Mouse (Mus musculus) embryonic facial prominence, embryonic 10.5 days (tissue): ENCODE results near the gene Kbtbd13. TPM values are rescaled to one million over a fixed set of nuclear protein-coding genes. Genes with fewer than 3 reads are reported as not detected.
"Not testable (repeated sequence)": the region's sequence is repeated elsewhere in the genome, so short reads cannot be mapped to it uniquely, and the experiment has no call there.

Experiments used
- DNase-seq: peaks from one replicate; pipeline ENCODE4 v3.0.0-alpha.2; 2017; ENCODE audit warnings: low spot score
- H3K27ac ChIP-seq: fragments of 300-500 bp; sonication (generic); replicated peaks from 2 replicates; pipeline ENCODE4 v1.5.1; 2016; ENCODE audit warnings: mild to moderate bottlenecking
- H3K27me3 ChIP-seq: fragments of 300-500 bp; sonication (generic); replicated peaks from 2 replicates; pipeline ENCODE4 v1.6.1; 2016; ENCODE audit warnings: low read depth, mild to moderate bottlenecking; ENCODE audit not compliant: poor library complexity, severe bottlenecking
- H3K36me3 ChIP-seq: fragments of 300-500 bp; sonication (generic); replicated peaks from 2 replicates; pipeline ENCODE4 v1.6.1; 2016; ENCODE audit warnings: mild to moderate bottlenecking, moderate library complexity
- H3K4me1 ChIP-seq: fragments of 300-500 bp; sonication (generic); 2 replicates; pipeline ENCODE4 v1.6.1; 2016
- H3K4me3 ChIP-seq: fragments of 300-500 bp; sonication (generic); 2 replicates; pipeline ENCODE4 v1.5.1; 2016; ENCODE audit warnings: mild to moderate bottlenecking, moderate library complexity
- H3K9me3 ChIP-seq: fragments of 300-500 bp; sonication (generic); 2 replicates; pipeline ENCODE4 v1.6.1; 2016; ENCODE audit warnings: mild to moderate bottlenecking
- WGBS: fragments of 180-500 bp; shearing (Covaris S2); methylation state at CpG from one replicate; pipeline ENCODE4 v1.1.7; 2016; 5-methylcytosine and 5-hydroxymethylcytosine counted together
- polyA plus RNA-seq: library from polyadenylated mRNA; unstranded; fragments of >200 nt; fragmentation: Nextera tagmentation; extraction: Ambion mirVana; gene quantifications from 2 replicates; pipeline ENCODE4 v1.2.1, GENCODE M21; 2016

Gene Kbtbd13
- polyA plus RNA-seq, 1 experiment from 2014 or later: 1.0 TPM

DNA sequence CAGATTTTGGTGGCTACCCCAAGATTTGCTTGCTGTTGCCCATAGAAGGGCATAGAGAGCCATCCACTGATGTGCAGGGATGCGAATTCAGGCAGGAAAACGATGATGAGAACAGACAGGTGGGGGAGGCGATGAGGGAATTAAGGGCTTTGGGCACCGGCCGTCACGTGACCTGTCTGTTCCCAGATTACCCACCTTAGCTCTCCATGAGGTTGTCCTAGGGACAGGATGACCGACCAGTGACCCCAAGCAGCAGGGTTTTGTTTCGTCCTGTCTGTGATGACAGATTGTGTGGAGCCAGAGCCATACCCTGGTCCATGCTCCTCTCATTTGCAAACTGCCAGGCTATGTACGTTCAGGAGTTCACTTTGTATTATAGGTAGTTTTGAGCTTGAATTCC is 27.8 kb downstream of the Kbtbd13 start:
- Histone ChIP-seq H3K9me3 (no peaks in the 10 kb centered on the region), H3K4me1 (0 out of 2 replicates have a peak, but pooled peaks cover 5% of the 10 kb centered on the region), H3K4me3 (no peak overlapping the region), H3K27me3 (no peaks in the 10 kb centered on the region), H3K27ac (no peak overlapping the region), H3K36me3 (peaks cover 64% of the 10 kb centered on the region)
- WGBS: 66% methylated on average over 9 of the region's 9 CpGs
- DNase-seq: peak; percentile 24

DNA sequence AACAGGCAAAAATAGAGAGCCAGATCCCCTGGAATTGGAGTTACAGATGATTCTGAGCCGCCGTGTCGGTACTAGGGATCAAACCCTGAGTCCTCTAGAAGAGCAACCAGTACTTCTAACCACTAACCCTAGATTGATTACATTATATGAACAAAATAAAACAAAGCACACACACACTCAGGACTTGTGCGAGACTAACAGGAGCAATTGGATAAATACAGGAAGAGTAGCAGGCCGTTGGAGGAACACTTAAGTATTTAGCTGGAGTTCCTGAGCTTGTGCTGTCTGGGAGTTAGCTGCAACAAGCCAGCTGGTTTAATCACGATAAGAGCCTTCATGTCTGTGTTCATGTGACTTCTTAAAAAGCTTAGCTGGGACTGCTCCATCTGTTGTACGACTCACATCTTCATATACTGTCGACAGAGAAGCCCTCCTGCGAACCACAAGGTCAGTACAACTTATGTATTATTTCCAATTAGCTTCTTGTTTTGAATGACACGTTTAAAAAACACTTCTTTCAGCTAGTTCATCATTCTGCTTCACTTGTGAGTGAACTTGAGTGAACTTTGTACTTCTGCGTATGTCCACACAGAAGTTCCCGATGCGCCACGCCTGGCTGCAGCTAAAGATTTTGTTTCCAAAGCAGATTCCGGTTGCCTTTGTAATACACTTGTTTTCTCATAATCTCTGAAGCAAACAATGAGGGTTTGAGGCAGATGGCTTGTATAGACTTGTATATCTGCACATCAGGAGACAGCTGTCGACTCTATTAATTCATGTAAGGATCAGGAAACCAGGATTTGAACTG is 30.6 kb downstream of the Kbtbd13 start, which contains the start of gene Ubap1l:
TSS of gene Ubap1l (plus strand) at position 401 of the 808 bp plus-strand sequence.
- 0 out of 2 replicates have a peak, but pooled peaks cover 5% of the 10 kb centered on the region for H3K4me1 ChIP-seq
- H3K27me3 ChIP-seq: no peaks in the 10 kb centered on the region
- no peak within 1 kb of the TSS for H3K4me3 ChIP-seq
- H3K9me3 ChIP-seq: no peaks in the 10 kb centered on the region
- peaks cover 86% of the 10 kb centered on the region for H3K36me3 ChIP-seq
- no peak for DNase-seq
- H3K27ac ChIP-seq: no peak within 1 kb of the TSS
- WGBS: 92% methylated on average over 16 of the region's 16 CpGs

DNA sequence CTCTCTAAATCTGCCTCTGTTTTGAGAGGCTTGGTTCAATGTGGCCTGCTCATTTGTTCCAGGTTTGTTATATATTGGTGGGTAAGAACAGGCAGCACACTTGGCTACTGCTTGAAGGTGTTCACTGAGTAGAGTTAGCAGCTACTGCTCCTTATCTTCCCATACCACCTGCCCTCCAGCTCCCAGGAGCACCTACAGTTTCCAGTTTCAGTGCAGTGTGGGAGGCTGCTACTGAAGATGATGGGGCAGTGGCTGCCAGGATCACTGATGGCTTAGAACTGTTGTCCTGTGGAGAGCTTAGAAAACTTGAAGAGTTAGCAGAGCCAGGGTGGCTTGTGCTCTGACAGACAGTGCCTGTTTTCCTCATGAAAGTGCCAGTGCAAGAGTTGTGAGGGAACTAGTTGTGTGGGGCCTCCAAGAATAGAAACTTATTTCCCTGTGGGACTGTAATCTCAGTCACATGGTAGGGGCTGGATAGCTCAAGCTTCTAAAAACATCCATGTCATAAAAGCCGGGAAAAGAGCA is 32.4 kb downstream of the Kbtbd13 start:
- Histone ChIP-seq H3K27me3 (no peaks in the 10 kb centered on the region), H3K4me3 (no peak overlapping the region), H3K27ac (no peak overlapping the region), H3K4me1 (0 out of 2 replicates have a peak, but pooled peaks cover 5% of the 10 kb centered on the region), H3K9me3 (no peaks in the 10 kb centered on the region), H3K36me3 (peaks cover 92% of the 10 kb centered on the region)
- WGBS: 84% methylated on average over 1 of the region's 1 CpGs
- no peak for DNase-seq

GRCm38 (mm10) chr9:65356971-65357370 is 34.5 kb downstream of the Kbtbd13 start:
- Histone ChIP-seq H3K4me1 (no peaks in the 10 kb centered on the region), H3K9me3 (no peaks in the 10 kb centered on the region), H3K36me3 (peaks cover 82% of the 10 kb centered on the region), H3K4me3 (no peak overlapping the region), H3K27ac (no peak overlapping the region), H3K27me3 (no peaks in the 10 kb centered on the region)
- DNase-seq: no peak
- 89% methylated on average over 2 of the region's 2 CpGs for WGBS

DNA sequence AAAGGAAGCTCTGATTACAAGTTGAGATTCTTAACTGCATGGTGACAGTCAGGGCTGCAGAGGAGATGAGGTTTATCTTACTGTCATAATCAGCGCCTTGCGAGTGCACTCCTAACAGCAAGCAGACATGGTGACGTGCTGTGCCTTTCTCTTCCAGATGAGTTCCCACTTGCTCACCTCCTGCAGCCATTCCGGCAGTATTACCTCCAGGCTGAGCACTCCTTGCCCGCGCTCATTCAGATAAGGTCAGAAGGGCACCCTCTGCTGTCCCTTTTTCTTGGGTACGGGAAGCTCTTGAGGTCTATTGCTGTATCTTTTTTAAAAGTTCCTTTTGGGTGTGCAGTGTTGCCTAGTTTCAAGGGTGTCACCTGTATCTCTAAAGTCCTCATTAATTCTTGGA is 34.9 kb downstream of the Kbtbd13 start:
- Histone ChIP-seq H3K4me3 (no peak overlapping the region), H3K27me3 (no peaks in the 10 kb centered on the region), H3K36me3 (peaks cover 78% of the 10 kb centered on the region), H3K9me3 (no peaks in the 10 kb centered on the region), H3K4me1 (no peaks in the 10 kb centered on the region), H3K27ac (no peak overlapping the region)
- WGBS: 83% methylated on average over 7 of the region's 7 CpGs
- no peak for DNase-seq

DNA sequence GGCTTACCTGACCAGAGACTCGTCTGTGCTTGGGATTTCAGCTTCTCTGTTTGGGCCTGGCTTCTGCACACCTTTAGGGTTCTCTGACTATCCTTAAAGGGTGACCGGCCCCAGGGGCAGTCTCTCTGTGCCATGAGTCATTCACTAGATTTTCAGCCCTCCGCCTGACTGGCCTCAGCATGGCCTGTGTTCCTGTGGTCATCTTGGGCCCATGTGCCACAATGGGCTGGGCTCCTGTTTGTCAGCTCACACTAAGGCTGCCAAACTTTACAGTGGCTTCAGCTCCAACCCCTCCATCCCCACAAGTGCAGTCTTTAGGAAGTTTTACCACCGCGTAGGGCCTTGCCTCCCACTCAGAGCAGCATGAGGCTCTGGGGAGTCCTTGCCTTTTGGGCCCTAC is 38.2 kb downstream of the Kbtbd13 start:
- 88% methylated on average over 5 of the region's 5 CpGs for WGBS
- Histone ChIP-seq H3K27me3 (no peaks in the 10 kb centered on the region), H3K27ac (no peak overlapping the region), H3K36me3 (peaks cover 44% of the 10 kb centered on the region), H3K4me3 (no peak overlapping the region), H3K9me3 (no peaks in the 10 kb centered on the region), H3K4me1 (0 out of 2 replicates have a peak, but pooled peaks cover 6% of the 10 kb centered on the region)
- DNase-seq: no peak

DNA sequence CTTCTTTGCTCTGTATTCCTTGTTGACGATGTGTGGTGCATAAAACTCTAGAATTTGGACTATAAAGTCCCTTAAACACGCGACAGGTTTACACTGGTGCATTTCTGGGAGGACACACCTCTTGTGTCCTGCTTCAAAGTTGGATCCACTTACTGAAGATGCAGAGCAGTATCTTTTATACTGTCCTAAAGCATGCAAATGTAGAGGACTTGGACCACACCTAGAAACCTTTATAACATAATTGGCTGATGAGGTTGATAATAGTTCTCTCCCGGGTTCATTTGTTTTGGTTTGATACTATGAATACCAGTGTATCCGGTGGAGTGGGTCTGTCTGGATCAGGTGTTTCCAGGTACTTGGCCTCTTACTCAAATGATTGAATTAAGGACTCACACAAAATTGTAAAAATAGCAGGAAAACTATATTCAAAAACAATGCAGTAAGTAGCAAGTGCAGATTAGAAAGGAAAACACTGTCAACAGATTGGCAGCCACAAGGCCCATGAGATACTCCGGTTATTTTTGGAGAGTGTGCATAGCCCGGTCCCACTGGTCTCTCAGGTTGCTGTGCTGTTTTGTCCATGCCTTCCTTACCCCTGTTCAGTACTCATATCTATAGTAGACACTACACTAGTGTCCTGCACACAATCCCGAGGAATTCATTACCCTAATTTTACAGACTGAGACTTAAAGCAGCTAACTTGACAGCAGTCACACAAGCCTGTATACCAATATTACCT is 44.2 kb downstream of the Kbtbd13 start:
- Histone ChIP-seq H3K4me1 (peaks cover 21% of the 10 kb centered on the region), H3K4me3 (peak overlapping the region; percentile 100), H3K27ac (peak overlapping the region; percentile 93), H3K9me3 (0 out of 2 replicates have a peak, but pooled peaks cover 4% of the 10 kb centered on the region), H3K36me3 (no peaks in the 10 kb centered on the region), H3K27me3 (no peaks in the 10 kb centered on the region)
- 51% methylated on average over 8 of the region's 8 CpGs for WGBS
- DNase-seq: no peak

DNA sequence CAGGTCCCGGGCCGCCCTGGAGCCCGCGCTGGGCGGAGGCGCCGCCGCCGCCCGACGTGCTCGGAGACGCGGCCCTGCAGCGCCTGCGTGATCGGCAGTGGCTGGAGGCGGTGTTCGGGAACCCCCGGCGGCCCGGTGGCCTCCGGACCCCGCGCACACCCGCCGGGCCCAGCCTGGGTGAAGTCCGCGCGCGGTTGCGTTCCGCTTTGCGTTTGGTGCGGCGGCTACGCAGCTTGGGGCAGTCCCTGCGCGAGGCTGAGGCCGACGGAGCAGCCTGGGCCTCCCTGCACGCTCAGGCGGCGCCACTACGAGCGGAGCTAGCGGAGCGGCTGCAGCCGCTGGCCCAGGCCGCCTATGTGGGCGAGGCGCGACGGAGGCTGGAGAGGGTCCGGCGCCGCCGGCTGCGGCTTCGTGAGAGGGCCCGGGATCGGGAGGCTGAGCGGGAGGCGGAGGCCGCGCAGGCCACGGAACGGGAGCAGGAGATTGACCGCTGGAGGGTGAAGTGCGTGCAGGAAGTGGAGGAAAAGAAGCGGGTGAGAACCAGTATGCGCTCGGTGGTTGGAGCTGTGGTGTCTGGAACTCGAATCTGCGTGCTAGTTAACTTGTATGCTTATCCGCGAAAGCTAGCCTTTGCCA is 44.9 kb downstream of the Kbtbd13 start:
- DNase-seq: peak; percentile 69
- Histone ChIP-seq H3K4me3 (peak overlapping the region; percentile 100), H3K36me3 (no peaks in the 10 kb centered on the region), H3K9me3 (0 out of 2 replicates have a peak, but pooled peaks cover 4% of the 10 kb centered on the region), H3K27me3 (no peaks in the 10 kb centered on the region), H3K4me1 (peaks cover 21% of the 10 kb centered on the region), H3K27ac (peak overlapping the region; percentile 93)
- WGBS: under 1% methylated on average over 77 of the region's 77 CpGs

DNA sequence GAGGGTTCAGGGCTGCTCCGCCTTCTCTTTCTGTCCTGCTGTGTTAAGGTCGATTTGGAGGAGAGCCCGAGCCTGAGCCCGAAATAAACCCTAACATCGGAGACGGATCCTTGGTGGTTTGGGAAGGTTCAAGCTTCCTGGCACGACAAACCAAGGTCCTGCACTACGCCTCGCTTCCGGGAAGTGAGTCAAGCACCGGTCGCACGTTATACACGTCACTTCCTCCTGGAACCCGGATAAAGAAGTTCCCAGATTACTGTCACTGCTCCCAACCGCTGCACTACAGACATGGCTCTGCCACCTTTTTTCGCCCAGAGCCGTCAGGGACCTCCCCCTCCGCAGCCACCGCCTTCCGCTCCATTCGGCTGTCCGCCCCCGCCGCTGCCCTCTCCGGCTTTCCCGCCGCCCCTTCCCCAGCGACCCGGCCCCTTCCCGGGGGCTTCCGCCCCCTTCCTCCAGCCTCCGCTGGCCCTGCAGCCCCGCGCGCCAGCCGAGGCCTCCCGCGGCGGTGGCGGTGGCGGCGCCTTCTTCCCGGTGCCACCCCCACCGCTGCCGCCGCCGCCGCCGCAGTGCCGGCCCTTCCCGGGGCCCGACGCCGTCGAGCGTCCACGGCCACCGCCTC is 45.5 kb downstream of the Kbtbd13 start, which contains the start of gene Pdcd7:
TSS of gene Pdcd7 (plus strand) at position 251 of the 622 bp plus-strand sequence.
- Histone ChIP-seq H3K4me1 (peaks cover 21% of the 10 kb centered on the region), H3K27me3 (no peaks in the 10 kb centered on the region), H3K36me3 (no peaks in the 10 kb centered on the region), H3K4me3 (peak within 1 kb of the TSS; percentile 100), H3K27ac (peak within 1 kb of the TSS; percentile 93), H3K9me3 (0 out of 2 replicates have a peak, but pooled peaks cover 4% of the 10 kb centered on the region)
- peak; percentile 95 for DNase-seq
- under 1% methylated on average over 59 of the region's 59 CpGs for WGBS

DNA sequence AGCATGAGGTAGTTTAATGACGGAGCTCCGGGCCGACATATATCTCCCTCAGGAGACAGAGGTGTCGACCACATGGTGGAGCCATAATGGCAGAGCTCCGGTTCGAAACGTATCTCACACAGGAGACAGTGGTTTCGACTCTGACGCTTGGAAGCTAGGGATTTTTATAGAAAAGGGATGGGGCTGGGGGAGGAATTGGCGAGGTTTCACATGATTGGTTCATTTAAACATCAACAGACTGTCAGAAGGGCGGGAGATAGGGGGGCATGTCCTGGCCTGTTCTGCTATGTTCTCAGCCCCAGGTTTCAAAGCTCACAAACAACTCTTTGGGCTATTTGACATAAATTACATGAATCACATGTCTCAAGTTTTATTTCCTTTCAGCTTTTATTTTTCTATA is 46.0 kb downstream of the Kbtbd13 start:
- peaks cover 21% of the 10 kb centered on the region for H3K4me1 ChIP-seq
- H3K36me3 ChIP-seq, DNase-seq, H3K9me3 ChIP-seq, H3K27me3 ChIP-seq: not testable (repeated sequence)
- 68% methylated on average over 11 of the region's 11 CpGs for WGBS
- peak overlapping the region; percentile 93 for H3K27ac ChIP-seq
- peak overlapping the region; percentile 100 for H3K4me3 ChIP-seq

DNA sequence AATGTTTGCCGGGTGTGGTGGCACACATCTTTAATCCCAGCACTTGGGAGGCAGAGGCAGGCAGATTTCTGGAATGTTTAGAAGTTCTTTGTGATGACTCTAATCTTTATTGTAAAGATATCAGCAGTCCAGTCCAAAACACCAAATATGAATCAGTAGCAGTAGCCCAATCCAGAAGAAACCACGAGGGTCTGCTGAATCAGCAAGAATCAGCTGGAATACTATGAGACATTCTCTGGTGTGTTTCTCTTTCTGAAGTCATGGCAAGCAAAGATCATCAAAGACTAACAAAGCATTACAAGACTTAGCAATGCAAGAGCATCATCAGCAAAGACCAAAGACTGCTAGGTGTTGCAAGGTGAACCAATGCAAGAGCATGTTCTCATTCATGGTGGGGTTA is 51.0 kb downstream of the Kbtbd13 start:
- H3K36me3 ChIP-seq: no peaks in the 10 kb centered on the region
- 86% methylated on average over 2 of the region's 2 CpGs for WGBS
- H3K9me3 ChIP-seq: 0 out of 2 replicates have a peak, but pooled peaks cover 4% of the 10 kb centered on the region
- no peaks in the 10 kb centered on the region for H3K4me1 ChIP-seq
- no peak for DNase-seq
- H3K27ac ChIP-seq: no peak overlapping the region
- no peaks in the 10 kb centered on the region for H3K27me3 ChIP-seq
- H3K4me3 ChIP-seq: no peak overlapping the region

DNA sequence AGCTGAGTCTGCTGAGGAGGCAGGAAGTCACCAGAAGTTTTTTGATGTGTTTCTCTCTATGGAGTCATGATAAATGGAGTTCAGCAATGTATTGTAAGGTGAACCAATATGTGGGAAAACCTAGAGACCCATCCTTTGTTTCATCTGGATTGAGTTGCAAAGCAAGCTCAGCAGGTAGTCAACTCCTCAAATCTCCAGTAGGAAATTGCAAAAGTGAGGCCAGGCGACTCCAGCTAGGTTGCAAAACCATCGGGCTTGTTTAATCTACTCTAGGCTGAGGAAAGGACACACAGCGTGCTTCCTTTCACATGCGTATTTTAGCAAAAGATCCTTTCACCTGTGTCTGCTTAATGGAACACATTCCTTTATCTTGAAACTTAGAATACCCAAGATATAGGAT is 52.3 kb downstream of the Kbtbd13 start:
- Histone ChIP-seq H3K4me3 (no peak overlapping the region), H3K27ac (no peak overlapping the region), H3K9me3 (no peaks in the 10 kb centered on the region), H3K4me1 (no peaks in the 10 kb centered on the region), H3K36me3 (no peaks in the 10 kb centered on the region), H3K27me3 (no peaks in the 10 kb centered on the region)
- 86% methylated on average over 4 of the region's 4 CpGs for WGBS
- no peak for DNase-seq
